In genomic region chr11:113583879-113584661, GRCm38 (mm10) we compare ENCODE assay signal across 13 mouse cellular contexts. TPM values are rescaled to one million over a fixed set of nuclear protein-coding genes. Genes with fewer than 3 reads are reported as not detected.
DNase-seq lines count a peak whose midpoint lies in the region; ATAC-seq and TF ChIP-seq lines count a peak whose summit lies in the region.
"Had no signal": no experiment of that assay in that cellular context is flagged by ENCODE, and none has a peak within 500 bp of the region (broad histone marks: within the 10 kb centered on the region; RNA-seq: fewer than 3 reads in every experiment).

No protein-coding gene starts in this region.

- H3K4me3 ChIP-seq in left cerebral cortex, adult 2 months = no peak overlapping the region
- no peak overlapping the region for H3K4me3 ChIP-seq in hindbrain, embryonic 10.5 days
- H3K4me3 ChIP-seq: limb, embryonic 13.5 days had no signal

- WGBS in hindbrain, embryonic 10.5 days = 46% methylated on average over 11 of the region's 11 CpGs

- no peaks in the 10 kb centered on the region for H3K27me3 ChIP-seq in hindbrain, embryonic 10.5 days (ENCODE audit: insufficient read depth, poor library complexity, severe bottlenecking)
- H3K27me3 ChIP-seq: limb, embryonic 13.5 days had no signal

- no peaks in the 10 kb centered on the region for H3K9me3 ChIP-seq in hindbrain, embryonic 10.5 days
- H3K9me3 ChIP-seq: limb, embryonic 13.5 days had no signal

- TF ChIP-seq CTCF in left cerebral cortex, adult 2 months (IDR thresholded peaks at IDR 0.05) = no peak

- DNase-seq in left cerebral cortex, postnatal 4 days = peak; percentile 51
- no peak for DNase-seq in left cerebral cortex, adult 2 months (ENCODE audit: extremely low spot score in 1 of 2, low spot score in 2 of 2)
- peak; percentile 55 for DNase-seq in hindbrain, embryonic 10.5 days (ENCODE audit: low spot score)
- DNase-seq in lung, postnatal 14 days = peak; percentile 25
- DNase-seq in retina, embryonic 14.5 days (ENCODE audit: low spot score) = peak; percentile 64
- DNase-seq in thymus, postnatal 14 days = no peak
- DNase-seq in thymus, adult 18-20 months = no peak
- DNase-seq: cerebellum, postnatal 36 days; kidney, adult 18-20 months had no signal

- ATAC-seq in activated CD4-positive, CD25-positive, alpha-beta regulatory T cell, adult 4 months = no peak

- no peak overlapping the region for H3K27ac ChIP-seq in left cerebral cortex, adult 2 months
- peak overlapping the region; percentile 87 for H3K27ac ChIP-seq in hindbrain, embryonic 10.5 days
- H3K27ac ChIP-seq: limb, embryonic 13.5 days had no signal

- intact Hi-C loops in left cerebral cortex, postnatal 4 days (cut with DNase I) = no loop called here
- intact Hi-C loops in left cerebral cortex, adult 2 months (cut with DNase I) = no loop called here

- peaks cover 35% of the 10 kb centered on the region for H3K4me1 ChIP-seq in hindbrain, embryonic 10.5 days (replicated peaks)

- no peaks in the 10 kb centered on the region for H3K36me3 ChIP-seq in hindbrain, embryonic 10.5 days
- H3K36me3 ChIP-seq: limb, embryonic 13.5 days had no signal

RNA-seq across cellular contexts. Expression of gene Sstr2, which starts 35.1 kb away (rescaled TPM):
- total RNA-seq in left cerebral cortex, postnatal 4 days (2021) = 10 to 100 TPM; 21.2 to 23.0 TPM
- 10 to 100 TPM; 30.4 to 33.8 TPM for total RNA-seq in left cerebral cortex, adult 2 months (2021)
- 18.7 and 30.4 TPM in 2 replicates for polyA plus RNA-seq in hindbrain, embryonic 10.5 days (2016; fragmentation: Nextera tagmentation; extraction: Ambion mirVana)
- not detected for polyA plus RNA-seq in activated CD4-positive, CD25-positive, alpha-beta regulatory T cell, adult 4 months (2017; shearing (Covaris generic))
- total RNA-seq: gastrocnemius, adult 8-10 months; neutrophil, adult 5-6 weeks had no signal

Comparison
In these comparisons a context has a peak if more than half of its experiments do, and no peak if none do; other contexts are left out.
1. DNase-seq: peak in left cerebral cortex, postnatal 4 days (single experiment), hindbrain, embryonic 10.5 days (single experiment), lung, postnatal 14 days (single experiment) and retina, embryonic 14.5 days (single experiment); none in left cerebral cortex, adult 2 months (0 of 2), thymus, postnatal 14 days (single experiment) and thymus, adult 18-20 months (0 of 2).